Mouse (Mus musculus): ENCODE results near the gene Olfr170.
"Not testable (repeated sequence)": the region's sequence is repeated elsewhere in the genome, so short reads cannot be mapped to it uniquely, and the experiment has no call there.

The Olfr170 gene

GRCm38 (mm10) chr16:19611782-19612181 lies at the start of gene Olfr170:
Olfr170 (minus strand) TSS chr16:19611882.
- not testable (repeated sequence) for DNase-seq (ENCODE audit: low spot score)

GRCm38 (mm10) chr16:19629816-19630215 lies 18.1 kb upstream of the Olfr170 start, which contains the start of gene Olfr171:
Olfr171 (minus strand) TSS chr16:19629916.
- DNase-seq (ENCODE audit: low spot score) = no peak

GRCm38 (mm10) chr16:19603166-19603565 lies 8.5 kb downstream of the Olfr170 start:
- no peak for DNase-seq (ENCODE audit: low spot score)

- not testable (repeated sequence) for DNase-seq (ENCODE audit: low spot score)
Measured at GRCm38 (mm10) chr16:19571709-19572108, 40.0 kb downstream of the Olfr170 start, which contains the start of gene Olfr169. Olfr169 (minus strand) TSS chr16:19571809.
